Mouse (Mus musculus): ENCODE data around the gene Olfr1381. TPM values are rescaled to one million over a fixed set of nuclear protein-coding genes. Genes with fewer than 3 reads are reported as not detected.

Gene Olfr1381
- polyA plus RNA-seq (2014; fragmentation: Illumina TruSeq; extraction: RNeasy Lipid Tissue Mini Kit (QIAGEN cat#74804); ENCODE audit: low read depth, low replicate concordance): not detected

DNA sequence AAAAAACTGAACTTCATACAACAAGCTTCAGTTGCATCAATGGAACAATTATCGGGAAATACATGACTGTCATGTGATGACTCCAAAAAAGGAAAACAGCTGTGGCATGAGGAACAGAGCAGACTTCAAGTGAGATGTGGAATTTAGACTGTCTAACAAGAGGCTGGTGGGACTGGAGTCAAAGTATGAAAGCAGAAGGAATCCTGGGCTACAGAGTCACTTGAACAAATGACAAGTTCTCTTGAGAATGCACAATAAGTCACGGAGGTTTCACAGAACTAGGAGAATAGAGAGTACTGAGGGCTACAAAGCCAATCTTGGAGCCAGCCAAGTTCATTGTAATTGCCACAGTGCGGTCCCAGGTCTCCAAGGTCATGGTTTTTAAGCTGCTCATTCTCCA is at the start of gene Olfr1381:
Gene Olfr1381, plus strand, starts transcription at position 301 of the 400 bp plus-strand sequence.

DNA sequence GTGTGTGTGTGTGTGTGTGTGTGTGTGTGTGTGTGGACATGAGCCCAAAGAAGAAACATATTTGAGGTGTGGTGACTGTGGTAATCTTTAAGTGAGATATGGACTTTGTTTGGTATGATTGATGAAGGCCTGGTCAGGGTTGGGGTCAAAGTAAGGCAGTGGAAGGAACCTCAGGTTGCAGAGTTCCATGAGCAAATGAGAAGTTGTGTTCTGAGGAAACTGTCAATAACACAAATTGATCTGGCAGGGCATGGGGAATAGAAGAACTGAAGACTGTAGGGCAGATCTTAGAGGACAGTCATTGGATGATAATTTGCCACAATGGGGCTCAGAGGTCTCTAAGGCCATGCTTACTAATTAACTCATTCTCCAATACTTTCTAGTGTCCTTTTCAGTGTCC is 23.9 kb upstream of the Olfr1381 start, which contains the start of gene Olfr1383:
Gene Olfr1383, plus strand, starts transcription at position 301 of the 400 bp plus-strand sequence.

DNA sequence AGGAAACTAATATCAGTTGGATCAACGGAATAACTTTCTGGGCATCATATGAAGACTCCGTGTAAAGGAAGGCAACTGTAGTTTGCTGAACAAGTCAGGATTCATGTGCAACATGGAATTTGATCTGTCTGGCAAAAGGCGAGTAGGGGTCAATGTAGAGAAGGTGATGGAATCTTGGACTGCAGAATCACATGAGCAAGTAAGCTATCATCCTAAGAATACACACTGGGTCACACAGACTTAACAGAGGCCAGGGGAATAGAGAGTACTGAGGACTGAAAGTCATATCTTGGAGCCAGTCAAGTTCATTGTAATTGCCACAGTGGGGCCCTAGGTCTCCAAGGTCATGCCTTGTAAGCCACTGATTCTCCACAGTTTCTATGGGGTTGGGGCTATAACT is 15.3 kb upstream of the Olfr1381 start, which contains the start of gene Olfr1382:
Gene Olfr1382, plus strand, starts transcription at position 301 of the 400 bp plus-strand sequence.

DNA sequence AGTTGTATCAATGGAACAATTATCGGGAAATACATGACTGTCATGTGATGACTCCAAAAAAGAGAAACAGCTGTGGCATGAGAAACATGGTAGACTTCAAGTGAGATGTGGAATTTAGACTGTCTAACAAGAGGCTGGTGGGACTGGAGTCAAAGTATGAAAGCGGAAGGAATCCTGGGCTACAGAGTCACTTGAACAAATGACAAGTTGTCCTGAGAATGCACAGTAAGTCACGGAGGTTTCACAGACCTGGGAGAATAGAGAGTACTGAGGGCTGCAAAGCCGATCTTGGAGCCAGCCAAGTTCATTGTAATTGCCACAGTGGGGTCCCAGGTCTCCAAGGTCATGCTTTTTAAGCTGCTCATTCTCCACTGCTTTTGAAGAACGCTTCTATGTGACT is 13.3 kb downstream of the Olfr1381 start, which contains the start of gene Olfr1380:
Gene Olfr1380, plus strand, starts transcription at position 301 of the 400 bp plus-strand sequence.

Other genes starting within 250 kb of the Olfr1381 start
- not detected for gene Olfr10, start 238.7 kb upstream of the Olfr1381 start, polyA plus RNA-seq (2014; fragmentation: Illumina TruSeq; extraction: RNeasy Lipid Tissue Mini Kit (QIAGEN cat#74804); ENCODE audit: low read depth, low replicate concordance)
- gene Olfr1391, start 220.7 kb upstream of the Olfr1381 start, polyA plus RNA-seq (2014; fragmentation: Illumina TruSeq; extraction: RNeasy Lipid Tissue Mini Kit (QIAGEN cat#74804); ENCODE audit: low read depth, low replicate concordance): not detected
- not detected for gene Olfr1390, start 208.3 kb upstream of the Olfr1381 start, polyA plus RNA-seq (2014; fragmentation: Illumina TruSeq; extraction: RNeasy Lipid Tissue Mini Kit (QIAGEN cat#74804); ENCODE audit: low read depth, low replicate concordance)
- gene Olfr1389, start 120.4 kb upstream of the Olfr1381 start, polyA plus RNA-seq (2014; fragmentation: Illumina TruSeq; extraction: RNeasy Lipid Tissue Mini Kit (QIAGEN cat#74804); ENCODE audit: low read depth, low replicate concordance): not detected
- not detected for gene Olfr1388, start 106.8 kb upstream of the Olfr1381 start, polyA plus RNA-seq (2014; fragmentation: Illumina TruSeq; extraction: RNeasy Lipid Tissue Mini Kit (QIAGEN cat#74804); ENCODE audit: low read depth, low replicate concordance)
- not detected for gene Olfr1387, start 88.1 kb upstream of the Olfr1381 start, polyA plus RNA-seq (2014; fragmentation: Illumina TruSeq; extraction: RNeasy Lipid Tissue Mini Kit (QIAGEN cat#74804); ENCODE audit: low read depth, low replicate concordance)
- gene Olfr1386, start 78.4 kb upstream of the Olfr1381 start, polyA plus RNA-seq (2014; fragmentation: Illumina TruSeq; extraction: RNeasy Lipid Tissue Mini Kit (QIAGEN cat#74804); ENCODE audit: low read depth, low replicate concordance): not detected
- not detected for gene Olfr1385, start 54.4 kb upstream of the Olfr1381 start, polyA plus RNA-seq (2014; fragmentation: Illumina TruSeq; extraction: RNeasy Lipid Tissue Mini Kit (QIAGEN cat#74804); ENCODE audit: low read depth, low replicate concordance)
- gene Olfr1384, start 36.7 kb upstream of the Olfr1381 start, polyA plus RNA-seq (2014; fragmentation: Illumina TruSeq; extraction: RNeasy Lipid Tissue Mini Kit (QIAGEN cat#74804); ENCODE audit: low read depth, low replicate concordance): not detected
- not detected for gene Olfr1383, start 23.8 kb upstream of the Olfr1381 start, polyA plus RNA-seq (2014; fragmentation: Illumina TruSeq; extraction: RNeasy Lipid Tissue Mini Kit (QIAGEN cat#74804); ENCODE audit: low read depth, low replicate concordance)
- gene Olfr1382, start 15.2 kb upstream of the Olfr1381 start, polyA plus RNA-seq (2014; fragmentation: Illumina TruSeq; extraction: RNeasy Lipid Tissue Mini Kit (QIAGEN cat#74804); ENCODE audit: low read depth, low replicate concordance): not detected
- not detected for gene Olfr1380, start 13.4 kb downstream of the Olfr1381 start, polyA plus RNA-seq (2014; fragmentation: Illumina TruSeq; extraction: RNeasy Lipid Tissue Mini Kit (QIAGEN cat#74804); ENCODE audit: low read depth, low replicate concordance)
- 1.8 TPM for gene Flt4, start 65.8 kb downstream of the Olfr1381 start, polyA plus RNA-seq (2014; fragmentation: Illumina TruSeq; extraction: RNeasy Lipid Tissue Mini Kit (QIAGEN cat#74804); ENCODE audit: low read depth, low replicate concordance)
- not detected for gene Scgb3a1, start 120.2 kb downstream of the Olfr1381 start, polyA plus RNA-seq (2014; fragmentation: Illumina TruSeq; extraction: RNeasy Lipid Tissue Mini Kit (QIAGEN cat#74804); ENCODE audit: low read depth, low replicate concordance)
- 51.0 TPM for gene Cnot6, start 169.3 kb downstream of the Olfr1381 start, polyA plus RNA-seq (2014; fragmentation: Illumina TruSeq; extraction: RNeasy Lipid Tissue Mini Kit (QIAGEN cat#74804); ENCODE audit: low read depth, low replicate concordance)